Mouse (Mus musculus): Measurements from ENCODE around the gene Gm20388.

GRCm38 (mm10) chr8:123211876-123212275 lies 3301.2 kb downstream of the Gm20388 start:
- TF ChIP-seq CTCF (IDR thresholded peaks at IDR 0.05; ENCODE audit: low read depth), result no peak
- TF ChIP-seq EP300 (IDR thresholded peaks at IDR 0.05; ENCODE audit: low read depth), result no peak

All from liver, embryonic 14.5 days (tissue).